Mouse (Mus musculus): ENCODE measurements around the gene Cdk11b. TPM values are rescaled to one million over a fixed set of nuclear protein-coding genes. Genes with fewer than 3 reads are reported as not detected.
A peak's percentile ranks its signal among the peaks of the same experiment; 100 is the strongest.
"Not testable (repeated sequence)": the region's sequence is repeated elsewhere in the genome, so short reads cannot be mapped to it uniquely, and the experiment has no call there.

Cdk11b gene
- polyA plus RNA-seq, 1 experiment from 2014 or later, result 82.4 TPM

GRCm38 (mm10) chr4:155669598-155670075 is 45.0 kb downstream of the Cdk11b start:
- Histone ChIP-seq H3K27ac (no peak overlapping the region), H3K9me3 (no peaks in the 10 kb centered on the region), H3K9ac (replicated peaks) (no peak overlapping the region), H3K4me3 (replicated peaks) (peak overlapping the region; percentile 81), H3K4me2 (peak overlapping the region; percentile 92), H3K4me1 (replicated peaks) (peaks cover 6% of the 10 kb centered on the region), H3K27me3 (no peaks in the 10 kb centered on the region), H3K36me3 (peaks cover 17% of the 10 kb centered on the region; the same call in 1 of the 2 replicates)
- WGBS, result 2% methylated on average over 8 of the region's 8 CpGs
- peak; percentile 29; the same call in 1 of the 2 replicates for ATAC-seq (ENCODE audit: insufficient number of reproducible peaks, insufficient read depth, low FRiP score, low TSS enrichment, low read depth)

- H3K9ac ChIP-seq (replicated peaks); ATAC-seq (ENCODE audit: insufficient number of reproducible peaks, insufficient read depth, low FRiP score, low TSS enrichment, low read depth); H3K9me3 ChIP-seq; H3K4me1 ChIP-seq (replicated peaks); H3K27me3 ChIP-seq; H3K4me2 ChIP-seq; H3K4me3 ChIP-seq (replicated peaks); H3K27ac ChIP-seq: not testable (repeated sequence)
- WGBS, result 65% methylated on average over 4 of the region's 4 CpGs
- H3K36me3 ChIP-seq, result peaks cover 11% of the 10 kb centered on the region; the same call in 1 of the 2 replicates
These were observed 45.6 kb downstream of the Cdk11b start for GRCm38 (mm10) chr4:155670236-155670635.

- Histone ChIP-seq H3K4me1 (replicated peaks) (peaks cover 6% of the 10 kb centered on the region), H3K27me3 (no peaks in the 10 kb centered on the region), H3K4me3 (replicated peaks) (no peak overlapping the region), H3K9ac (replicated peaks) (no peak overlapping the region), H3K9me3 (no peaks in the 10 kb centered on the region), H3K36me3 (no peaks in the 10 kb centered on the region), H3K4me2 (no peak overlapping the region), H3K27ac (no peak overlapping the region)
- ATAC-seq (ENCODE audit: insufficient number of reproducible peaks, insufficient read depth, low FRiP score, low TSS enrichment, low read depth), result no peak
- 79% methylated on average over 2 of the region's 2 CpGs for WGBS
These were observed 47.4 kb downstream of the Cdk11b start for GRCm38 (mm10) chr4:155672082-155672481.

- ATAC-seq (ENCODE audit: insufficient number of reproducible peaks, insufficient read depth, low FRiP score, low TSS enrichment, low read depth), result no peak
- H3K4me2 ChIP-seq, result no peak overlapping the region
These were observed 51.3 kb downstream of the Cdk11b start for GRCm38 (mm10) chr4:155675991-155676390.

GRCm38 (mm10) chr4:155683670-155684277 is 59.1 kb downstream of the Cdk11b start:
- H3K4me2 ChIP-seq; H3K9me3 ChIP-seq; H3K4me3 ChIP-seq (replicated peaks); H3K27ac ChIP-seq; H3K36me3 ChIP-seq; H3K4me1 ChIP-seq (replicated peaks); ATAC-seq (ENCODE audit: insufficient number of reproducible peaks, insufficient read depth, low FRiP score, low TSS enrichment, low read depth); H3K27me3 ChIP-seq; H3K9ac ChIP-seq (replicated peaks): not testable (repeated sequence)
- WGBS, result 88% methylated on average over 16 of the region's 19 CpGs

More at GRCm38 (mm10) chr4:155675991-155676390, 51.3 kb downstream of the Cdk11b start:
- H3K27ac ChIP-seq, result no peak overlapping the region
- no peaks in the 10 kb centered on the region for H3K36me3 ChIP-seq
- H3K9me3 ChIP-seq, result no peaks in the 10 kb centered on the region
- no peaks in the 10 kb centered on the region for H3K27me3 ChIP-seq
- no peaks in the 10 kb centered on the region for H3K4me1 ChIP-seq (replicated peaks)
- H3K4me3 ChIP-seq (replicated peaks), result no peak overlapping the region
- H3K9ac ChIP-seq (replicated peaks), result no peak overlapping the region
- 87% methylated on average over 2 of the region's 2 CpGs for WGBS

GRCm38 (mm10) chr4:155687764-155688163 is 63.1 kb downstream of the Cdk11b start:
- H3K36me3 ChIP-seq; H3K9me3 ChIP-seq; ATAC-seq (ENCODE audit: insufficient number of reproducible peaks, insufficient read depth, low FRiP score, low TSS enrichment, low read depth); H3K4me1 ChIP-seq (replicated peaks); H3K9ac ChIP-seq (replicated peaks); H3K4me3 ChIP-seq (replicated peaks); H3K27ac ChIP-seq; H3K27me3 ChIP-seq; H3K4me2 ChIP-seq: not testable (repeated sequence)
- 90% methylated on average over 4 of the region's 4 CpGs for WGBS

GRCm38 (mm10) chr4:155690571-155691375 is 66.1 kb downstream of the Cdk11b start:
- no peak overlapping the region for H3K4me2 ChIP-seq
- peaks cover 11% of the 10 kb centered on the region for H3K4me1 ChIP-seq (replicated peaks)
- ATAC-seq (ENCODE audit: insufficient number of reproducible peaks, insufficient read depth, low FRiP score, low TSS enrichment, low read depth), result no peak
- H3K9ac ChIP-seq (replicated peaks), result no peak overlapping the region
- no peaks in the 10 kb centered on the region for H3K36me3 ChIP-seq
- peaks cover 19% of the 10 kb centered on the region for H3K27me3 ChIP-seq
- WGBS, result 86% methylated on average over 12 of the region's 12 CpGs
- no peak overlapping the region for H3K27ac ChIP-seq
- H3K4me3 ChIP-seq (replicated peaks), result no peak overlapping the region
- H3K9me3 ChIP-seq, result no peaks in the 10 kb centered on the region

- Histone ChIP-seq H3K27me3 (peaks cover 25% of the 10 kb centered on the region), H3K4me1 (replicated peaks) (peaks cover 16% of the 10 kb centered on the region), H3K9ac (replicated peaks) (no peak overlapping the region), H3K4me3 (replicated peaks) (no peak overlapping the region), H3K27ac (no peak overlapping the region), H3K36me3 (no peaks in the 10 kb centered on the region), H3K4me2 (no peak overlapping the region), H3K9me3 (no peaks in the 10 kb centered on the region)
- 98% methylated on average over 3 of the region's 3 CpGs for WGBS
- ATAC-seq (ENCODE audit: insufficient number of reproducible peaks, insufficient read depth, low FRiP score, low TSS enrichment, low read depth), result no peak
These were observed 67.8 kb downstream of the Cdk11b start for GRCm38 (mm10) chr4:155692421-155692820.

GRCm38 (mm10) chr4:155694111-155694481 is 69.4 kb downstream of the Cdk11b start, which contains the start of gene Fndc10:
Gene Fndc10, plus strand, starts transcription at chr4:155694342.
- Histone ChIP-seq H3K4me2 (peak within 1 kb of the TSS; percentile 88), H3K27me3 (peaks cover 25% of the 10 kb centered on the region), H3K4me1 (replicated peaks) (peaks cover 16% of the 10 kb centered on the region), H3K4me3 (replicated peaks) (peak within 1 kb of the TSS; percentile 79), H3K36me3 (no peaks in the 10 kb centered on the region), H3K9ac (replicated peaks) (peak within 1 kb of the TSS; percentile 83), H3K9me3 (no peaks in the 10 kb centered on the region), H3K27ac (peak within 1 kb of the TSS; percentile 64; the same call in 1 of the 2 replicates)
- under 1% methylated on average over 33 of the region's 47 CpGs for WGBS
- ATAC-seq (ENCODE audit: insufficient number of reproducible peaks, insufficient read depth, low FRiP score, low TSS enrichment, low read depth), result peak; percentile 58; the same call in 1 of the 2 replicates

GRCm38 (mm10) chr4:155694482-155695401 is 70.1 kb downstream of the Cdk11b start:
- peaks cover 25% of the 10 kb centered on the region for H3K27me3 ChIP-seq
- H3K9me3 ChIP-seq, result no peaks in the 10 kb centered on the region
- WGBS, result 1% methylated on average over 92 of the region's 92 CpGs
- H3K4me1 ChIP-seq (replicated peaks), result peaks cover 16% of the 10 kb centered on the region
- H3K27ac ChIP-seq, result peak overlapping the region; percentile 64; the same call in 1 of the 2 replicates
- H3K4me3 ChIP-seq (replicated peaks), result peak overlapping the region; percentile 79
- H3K9ac ChIP-seq (replicated peaks), result peak overlapping the region; percentile 83
- peak overlapping the region; percentile 88 for H3K4me2 ChIP-seq
- peak; percentile 27; the same call in 1 of the 2 replicates for ATAC-seq (ENCODE audit: insufficient number of reproducible peaks, insufficient read depth, low FRiP score, low TSS enrichment, low read depth)
- H3K36me3 ChIP-seq, result no peaks in the 10 kb centered on the region
